Mouse (Mus musculus) hindbrain, embryonic 14.5 days (tissue): ENCODE measurements around the gene Lrrc3c. TPM values are rescaled to one million over a fixed set of nuclear protein-coding genes. Genes with fewer than 3 reads are reported as not detected.

ENCODE experiments used
- ATAC-seq: fragments of 200-750 bp; cut with Nextera tagmentation; 2 replicates; pipeline ENCODE4 v1.8.0; 2017; ENCODE audit warnings: moderate number of reproducible peaks, mild to moderate bottlenecking, moderate TSS enrichment, moderate library complexity; ENCODE audit not compliant: low FRiP score
- DNase-seq: peaks from one replicate; pipeline ENCODE4 v3.0.0-alpha.2; 2015; ENCODE audit warnings: low spot score
- H3K27ac ChIP-seq: fragments of 300-500 bp; sonication (generic); 2 replicates; pipeline ENCODE4 v1.5.1; 2014; ENCODE audit warnings: mild to moderate bottlenecking, moderate library complexity
- H3K27me3 ChIP-seq: fragments of 300-500 bp; sonication (generic); 2 replicates; pipeline ENCODE4 v1.6.1; 2014; ENCODE audit warnings: mild to moderate bottlenecking, low read length, mixed read lengths; ENCODE audit not compliant: control insufficient read depth, insufficient read depth
- H3K36me3 ChIP-seq: fragments of 300-500 bp; sonication (generic); replicated peaks from 2 replicates; pipeline ENCODE4 v1.6.1; 2014; ENCODE audit not compliant: control insufficient read depth, insufficient read depth
- H3K4me1 ChIP-seq: fragments of 300-500 bp; sonication (generic); replicated peaks from 2 replicates; pipeline ENCODE4 v1.6.1; 2014; ENCODE audit warnings: antibody characterized with exemption, low read length, mixed read lengths; ENCODE audit not compliant: control insufficient read depth, insufficient read depth
- H3K4me2 ChIP-seq: fragments of 300-500 bp; sonication (generic); replicated peaks from 2 replicates; pipeline ENCODE4 v1.6.1; 2014; ENCODE audit warnings: mild to moderate bottlenecking, moderate library complexity
- H3K4me3 ChIP-seq: fragments of 300-500 bp; sonication (generic); replicated peaks from 2 replicates; pipeline ENCODE4 v1.5.1; 2014; ENCODE audit warnings: mild to moderate bottlenecking, low read length
- H3K9ac ChIP-seq: fragments of 300-500 bp; sonication (generic); 2 replicates; pipeline ENCODE4 v1.6.1; 2014
- H3K9me3 ChIP-seq: fragments of 300-500 bp; sonication (generic); 2 replicates; pipeline ENCODE4 v1.6.1; 2016; ENCODE audit warnings: low read length; ENCODE audit not compliant: control insufficient read depth
- WGBS: fragments of 180-500 bp; shearing (Covaris S2); extraction: QIAGEN DNeasy Blood & Tissue Kit; methylation state at CpG from one replicate; pipeline ENCODE4 v1.1.7; 2014; 5-methylcytosine and 5-hydroxymethylcytosine counted together
- polyA plus RNA-seq: library from polyadenylated mRNA; unstranded; fragments of >200 nt; fragmentation: Nextera tagmentation; extraction: Ambion mirVana; gene quantifications from 2 replicates; pipeline ENCODE4 v1.2.1, GENCODE M21; 2014

Lrrc3c gene
- polyA plus RNA-seq, 1 experiment from 2014 or later: not detected

DNA sequence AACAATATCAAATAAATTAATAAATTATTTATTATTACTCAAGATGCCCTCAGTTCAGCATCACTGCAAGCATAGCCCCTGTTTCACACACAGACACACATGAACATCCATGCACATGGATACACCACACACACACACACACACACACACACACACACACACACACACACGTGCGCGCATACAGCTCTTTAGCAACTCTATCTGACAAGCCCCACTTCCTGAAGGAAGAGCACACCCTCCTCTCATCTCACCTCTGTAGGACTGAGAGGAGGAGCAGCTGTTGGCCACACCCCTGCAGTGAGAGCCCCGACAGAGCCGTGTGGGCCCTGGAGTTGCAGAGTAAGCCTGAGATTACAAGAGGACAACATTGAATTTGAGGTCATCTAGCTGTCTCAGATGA, 42.0 kb downstream of the Lrrc3c start:
- no peak overlapping the region for H3K27ac ChIP-seq
- 74% methylated on average over 5 of the region's 5 CpGs for WGBS
- H3K36me3 ChIP-seq: no peaks in the 10 kb centered on the region
- H3K4me1 ChIP-seq: no peaks in the 10 kb centered on the region
- H3K9me3 ChIP-seq: no peaks in the 10 kb centered on the region
- no peak for DNase-seq
- H3K9ac ChIP-seq: no peak overlapping the region
- H3K27me3 ChIP-seq: no peaks in the 10 kb centered on the region; the same call in 1 of the 2 replicates
- H3K4me2 ChIP-seq: no peak overlapping the region
- no peak overlapping the region for H3K4me3 ChIP-seq
- ATAC-seq: no peak

DNA sequence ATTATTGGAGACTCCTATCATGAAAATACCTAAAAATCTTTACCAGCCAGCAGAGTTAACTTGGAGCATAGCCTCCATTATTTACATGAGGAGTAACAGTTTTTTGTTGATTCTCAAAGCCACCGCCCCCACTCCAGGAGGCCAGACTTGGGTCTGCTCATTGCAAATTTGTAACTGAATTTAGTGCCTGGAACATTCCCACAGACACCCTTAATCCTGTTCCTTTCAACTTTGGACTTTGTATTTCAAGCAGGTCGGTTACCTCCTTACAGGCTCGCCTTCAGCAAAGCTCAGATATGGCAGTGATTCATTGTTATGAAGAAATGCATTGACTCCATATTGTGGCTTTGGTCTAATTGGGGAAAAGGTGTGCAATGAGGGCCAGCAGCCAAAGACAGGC, 46.7 kb downstream of the Lrrc3c start:
- Histone ChIP-seq H3K9ac (no peak overlapping the region), H3K27me3 (no peaks in the 10 kb centered on the region; the same call in 1 of the 2 replicates), H3K4me2 (no peak overlapping the region), H3K4me3 (no peak overlapping the region), H3K36me3 (no peaks in the 10 kb centered on the region), H3K9me3 (no peaks in the 10 kb centered on the region), H3K4me1 (no peaks in the 10 kb centered on the region), H3K27ac (no peak overlapping the region)
- DNase-seq (no peak), ATAC-seq (no peak)
- 82% methylated on average over 3 of the region's 3 CpGs for WGBS

DNA sequence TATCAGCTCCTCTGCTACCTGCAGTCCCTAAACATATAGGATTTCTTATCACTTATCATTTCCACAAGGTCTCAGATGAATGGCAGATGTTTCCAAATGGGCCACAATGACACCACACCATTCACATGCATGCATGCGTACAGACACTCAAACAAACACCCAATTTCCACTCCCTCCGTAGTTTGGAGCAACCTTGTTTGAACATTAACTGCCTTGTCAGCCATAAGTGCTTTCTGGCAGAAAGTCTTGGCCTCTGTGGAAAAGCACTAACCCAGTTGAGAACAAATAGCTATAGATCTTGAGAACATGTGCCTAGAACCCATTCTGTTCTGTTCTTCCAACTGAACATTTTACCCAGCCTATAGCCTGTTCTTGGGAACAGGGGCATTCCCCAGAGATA, 47.9 kb downstream of the Lrrc3c start:
- no peaks in the 10 kb centered on the region for H3K36me3 ChIP-seq
- H3K27me3 ChIP-seq: no peaks in the 10 kb centered on the region; the same call in 1 of the 2 replicates
- DNase-seq: no peak
- no peak overlapping the region for H3K4me2 ChIP-seq
- no peak overlapping the region for H3K27ac ChIP-seq
- H3K9ac ChIP-seq: no peak overlapping the region
- WGBS: 74% methylated on average over 2 of the region's 2 CpGs
- H3K4me3 ChIP-seq: no peak overlapping the region
- no peaks in the 10 kb centered on the region for H3K9me3 ChIP-seq
- H3K4me1 ChIP-seq: no peaks in the 10 kb centered on the region
- ATAC-seq: no peak

DNA sequence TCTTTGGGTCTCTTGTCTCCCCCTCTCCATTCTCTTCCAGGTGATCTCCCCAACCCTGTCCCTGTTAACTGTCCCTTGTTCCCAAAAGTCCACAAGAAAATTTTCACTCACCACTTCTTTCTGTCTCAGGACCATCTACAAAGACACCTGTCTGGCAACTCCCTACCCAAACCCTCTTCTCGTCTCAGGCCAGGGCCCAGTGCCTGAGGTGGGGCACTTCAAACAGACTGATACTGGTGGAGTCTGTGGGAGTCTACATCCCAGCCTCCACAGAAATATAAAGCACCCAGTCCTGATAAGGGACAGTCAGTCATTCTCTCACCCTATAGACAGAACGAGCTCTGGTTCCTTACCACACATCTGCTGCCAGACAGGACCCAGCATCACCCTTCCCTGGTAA, 48.4 kb downstream of the Lrrc3c start, which contains the start of gene Gsdma2:
Gsdma2 (plus strand) TSS at position 301 of the 400 bp plus-strand sequence.
- WGBS: 65% methylated on average over 2 of the region's 2 CpGs
- H3K9me3 ChIP-seq: no peaks in the 10 kb centered on the region
- no peaks in the 10 kb centered on the region for H3K36me3 ChIP-seq
- H3K4me2 ChIP-seq: no peak within 1 kb of the TSS
- H3K27ac ChIP-seq: no peak within 1 kb of the TSS
- no peaks in the 10 kb centered on the region; the same call in 1 of the 2 replicates for H3K27me3 ChIP-seq
- H3K9ac ChIP-seq: no peak within 1 kb of the TSS
- H3K4me3 ChIP-seq: no peak within 1 kb of the TSS
- DNase-seq: no peak
- ATAC-seq: no peak
- H3K4me1 ChIP-seq: no peaks in the 10 kb centered on the region

Other genes starting within 250 kb of the Lrrc3c start
- 3.0 and 3.3 TPM in 2 replicates for gene Ppp1r1b, start 249.9 kb upstream of the Lrrc3c start, polyA plus RNA-seq
- gene Stard3, start 239.9 kb upstream of the Lrrc3c start, polyA plus RNA-seq: 33.9 and 36.8 TPM in 2 replicates
- gene Tcap, start 214.5 kb upstream of the Lrrc3c start, polyA plus RNA-seq: not detected in 2 replicates
- gene Pnmt, start 211.8 kb upstream of the Lrrc3c start, polyA plus RNA-seq: 3.0 and 3.4 TPM in 2 replicates
- gene Pgap3, start 197.8 kb upstream of the Lrrc3c start, polyA plus RNA-seq: 6.4 and 6.9 TPM in 2 replicates
- gene Erbb2, start 185.8 kb upstream of the Lrrc3c start, polyA plus RNA-seq: 8.9 and 10.2 TPM in 2 replicates
- 242 and 256 TPM in 2 replicates for gene Mien1, start 159.3 kb upstream of the Lrrc3c start, polyA plus RNA-seq
- gene Grb7, start 151.9 kb upstream of the Lrrc3c start, polyA plus RNA-seq: 1.1 and 1.3 TPM in 2 replicates
- gene Ikzf3, start 52.3 kb upstream of the Lrrc3c start, polyA plus RNA-seq: 0.24 and 0.33 TPM in 2 replicates
- gene Zpbp2, start 47.2 kb upstream of the Lrrc3c start, polyA plus RNA-seq: not detected in 2 replicates
- gene Ormdl3, start 10.9 kb upstream of the Lrrc3c start, polyA plus RNA-seq: 14.9 and 17.3 TPM in 2 replicates
- gene Gm12355, start 27.4 kb downstream of the Lrrc3c start, polyA plus RNA-seq: 0.20 and 0.80 TPM in 2 replicates
- gene Gsdma3, start 28.1 kb downstream of the Lrrc3c start, polyA plus RNA-seq: not detected in 2 replicates
- gene Gsdma2, start 48.5 kb downstream of the Lrrc3c start, polyA plus RNA-seq: not detected in 2 replicates
- not detected in 2 replicates for gene Gsdma, start 66.1 kb downstream of the Lrrc3c start, polyA plus RNA-seq
- gene Psmd3, start 84.3 kb downstream of the Lrrc3c start, polyA plus RNA-seq: 130 and 141 TPM in 2 replicates
- not detected in 2 replicates for gene Csf3, start 103.0 kb downstream of the Lrrc3c start, polyA plus RNA-seq
- 58.4 and 62.7 TPM in 2 replicates for gene Med24, start 131.1 kb downstream of the Lrrc3c start, polyA plus RNA-seq
- gene Thra, start 142.3 kb downstream of the Lrrc3c start, polyA plus RNA-seq: 165 and 181 TPM in 2 replicates
- gene Nr1d1, start 177.0 kb downstream of the Lrrc3c start, polyA plus RNA-seq: 3.4 and 4.1 TPM in 2 replicates
- 23.6 and 24.1 TPM in 2 replicates for gene Msl1, start 197.2 kb downstream of the Lrrc3c start, polyA plus RNA-seq
- gene Casc3, start 206.6 kb downstream of the Lrrc3c start, polyA plus RNA-seq: 49.3 and 57.4 TPM in 2 replicates
- 12.0 and 12.9 TPM in 2 replicates for gene Rapgefl1, start 238.5 kb downstream of the Lrrc3c start, polyA plus RNA-seq